Mouse (Mus musculus) bone marrow macrophage, adult 2 months (primary cell): ENCODE data around the gene Gm10134.

Experiments
- CTCF ChIP-seq: IDR thresholded peaks from 2 replicates; pipeline ENCODE4 v1.5.1; 2012; ENCODE audit warnings: low read depth, mild to moderate bottlenecking, low read length, moderate library complexity
- POLR2A ChIP-seq: IDR thresholded peaks from 2 replicates; pipeline ENCODE4 v1.6.1; 2012; ENCODE audit warnings: mild to moderate bottlenecking, low read depth, low read length, borderline replicate concordance

DNA sequence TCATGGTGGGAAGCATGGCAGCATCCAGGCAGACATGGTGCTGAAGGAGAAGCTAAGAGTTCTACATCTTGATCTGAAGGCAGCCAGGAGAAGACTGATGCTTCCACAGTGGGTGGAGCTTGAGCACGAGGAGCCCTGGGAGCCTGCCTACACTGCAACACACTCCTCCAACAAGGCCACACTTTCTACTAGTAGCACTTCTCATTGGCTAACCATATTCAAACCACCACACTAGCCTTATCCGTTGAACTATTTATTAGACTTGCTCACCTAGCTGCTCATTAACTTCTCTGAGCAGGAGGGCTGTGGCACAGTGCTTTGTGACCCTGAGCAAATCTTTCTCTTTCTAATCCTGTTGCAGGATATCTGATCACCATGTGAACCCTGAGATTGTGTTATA lies 22.0 kb upstream of the Gm10134 start:
- TF ChIP-seq CTCF, result no peak
- TF ChIP-seq POLR2A, result no peak
